Mouse (Mus musculus) testis, postnatal 10 days (tissue): Measurements from ENCODE around the gene Tmc3.
A peak's percentile ranks its signal among the peaks of the same experiment; 100 is the strongest.

Experiments used
- DNase-seq: peaks from one replicate; pipeline ENCODE4 v3.0.0; 2021; ENCODE audit warnings: low spot score

Gene Tmc3

GRCm38 (mm10) chr7:83584639-83585471 is at the start of gene Tmc3:
TSS of gene Tmc3 (plus strand) at chr7:83584927.
- peak; percentile 68 for DNase-seq

GRCm38 (mm10) chr7:83541536-83542169 is 43.1 kb upstream of the Tmc3 start:
- DNase-seq: no peak

GRCm38 (mm10) chr7:83548686-83549352 is 35.9 kb upstream of the Tmc3 start:
- DNase-seq: no peak

- no peak for DNase-seq
Observed at GRCm38 (mm10) chr7:83549353-83549774, 35.4 kb upstream of the Tmc3 start.

- DNase-seq: no peak
Observed at GRCm38 (mm10) chr7:83549951-83550407, 34.7 kb upstream of the Tmc3 start.

GRCm38 (mm10) chr7:83554477-83554876 is 30.2 kb upstream of the Tmc3 start:
- DNase-seq: no peak

GRCm38 (mm10) chr7:83556488-83556887 is 28.2 kb upstream of the Tmc3 start:
- DNase-seq: no peak

- DNase-seq: no peak
Observed at GRCm38 (mm10) chr7:83558741-83559280, 25.9 kb upstream of the Tmc3 start.

- no peak for DNase-seq
Observed at GRCm38 (mm10) chr7:83559495-83559894, 25.2 kb upstream of the Tmc3 start.

GRCm38 (mm10) chr7:83561849-83562248 is 22.9 kb upstream of the Tmc3 start:
- no peak for DNase-seq

GRCm38 (mm10) chr7:83564635-83565291 is 20.0 kb upstream of the Tmc3 start:
- DNase-seq: no peak

GRCm38 (mm10) chr7:83565976-83566375 is 18.8 kb upstream of the Tmc3 start:
- DNase-seq: no peak

GRCm38 (mm10) chr7:83567841-83568500 is 16.8 kb upstream of the Tmc3 start:
- DNase-seq: peak; percentile 59

GRCm38 (mm10) chr7:83568815-83569214 is 15.9 kb upstream of the Tmc3 start:
- no peak for DNase-seq

GRCm38 (mm10) chr7:83569436-83569835 is 15.3 kb upstream of the Tmc3 start:
- DNase-seq: no peak

GRCm38 (mm10) chr7:83571077-83571476 is 13.7 kb upstream of the Tmc3 start:
- DNase-seq: no peak

- no peak for DNase-seq
Observed at GRCm38 (mm10) chr7:83571901-83572300, 12.8 kb upstream of the Tmc3 start.

- DNase-seq: no peak
Observed at GRCm38 (mm10) chr7:83572451-83572850, 12.3 kb upstream of the Tmc3 start.

GRCm38 (mm10) chr7:83580946-83581345 is 3.8 kb upstream of the Tmc3 start:
- no peak for DNase-seq

GRCm38 (mm10) chr7:83594056-83594455 is 9.3 kb downstream of the Tmc3 start:
- DNase-seq: no peak

GRCm38 (mm10) chr7:83597063-83597462 is 12.3 kb downstream of the Tmc3 start:
- no peak for DNase-seq
